Mouse (Mus musculus) CD4-positive helper T cell, adult 2 months (primary cell): ENCODE measurements around the gene Ctdspl.

Experiments used
- DNase-seq: peaks from one replicate; pipeline ENCODE4 v3.0.0-alpha.2; 2012; ENCODE audit warnings: low read depth, missing footprints, low spot score

The Ctdspl gene

GRCm38 (mm10) chr9:118920798-118921515 is 5.3 kb upstream of the Ctdspl start:
- DNase-seq: peak; percentile 65

GRCm38 (mm10) chr9:118921926-118922325 is 4.3 kb upstream of the Ctdspl start:
- DNase-seq: no peak

- no peak for DNase-seq
These were observed 1.6 kb upstream of the Ctdspl start for GRCm38 (mm10) chr9:118924554-118925085.

- DNase-seq: peak; percentile 95
These were observed 755 bp upstream of the Ctdspl start for GRCm38 (mm10) chr9:118925286-118926110.

- DNase-seq: peak; percentile 63
These were observed 552 bp downstream of the Ctdspl start for GRCm38 (mm10) chr9:118926688-118927321.

- no peak for DNase-seq
These were observed 1.2 kb downstream of the Ctdspl start for GRCm38 (mm10) chr9:118927501-118927900.

- no peak for DNase-seq
These were observed 1.8 kb downstream of the Ctdspl start for GRCm38 (mm10) chr9:118928007-118928406.

GRCm38 (mm10) chr9:118928656-118929055 is 2.4 kb downstream of the Ctdspl start:
- DNase-seq: no peak

GRCm38 (mm10) chr9:118930611-118931010 is 4.4 kb downstream of the Ctdspl start:
- DNase-seq: no peak

- DNase-seq: no peak
These were observed 7.5 kb downstream of the Ctdspl start for GRCm38 (mm10) chr9:118933800-118934199.

- no peak for DNase-seq
These were observed 8.1 kb downstream of the Ctdspl start for GRCm38 (mm10) chr9:118934319-118934718.

- no peak for DNase-seq
These were observed 8.8 kb downstream of the Ctdspl start for GRCm38 (mm10) chr9:118935098-118935497.

- no peak for DNase-seq
These were observed 9.8 kb downstream of the Ctdspl start for GRCm38 (mm10) chr9:118936071-118936470.

- DNase-seq: no peak
These were observed 11.3 kb downstream of the Ctdspl start for GRCm38 (mm10) chr9:118937515-118937914.

- no peak for DNase-seq
These were observed 13.2 kb downstream of the Ctdspl start for GRCm38 (mm10) chr9:118939410-118939809.

GRCm38 (mm10) chr9:118939831-118940230 is 13.6 kb downstream of the Ctdspl start:
- DNase-seq: no peak

GRCm38 (mm10) chr9:118940591-118941207 is 14.4 kb downstream of the Ctdspl start:
- DNase-seq: no peak

- DNase-seq: no peak
These were observed 15.8 kb downstream of the Ctdspl start for GRCm38 (mm10) chr9:118942030-118942429.

- no peak for DNase-seq
These were observed 17.7 kb downstream of the Ctdspl start for GRCm38 (mm10) chr9:118943941-118944340.

- no peak for DNase-seq
These were observed 18.1 kb downstream of the Ctdspl start for GRCm38 (mm10) chr9:118944388-118944787.

GRCm38 (mm10) chr9:118948486-118948885 is 22.2 kb downstream of the Ctdspl start:
- DNase-seq: no peak

GRCm38 (mm10) chr9:118949124-118949523 is 22.9 kb downstream of the Ctdspl start:
- DNase-seq: no peak
